Mouse (Mus musculus) heart, postnatal 10 days (tissue): ENCODE measurements at regions not wholly inside any gene's neighbourhood (a gene's known extent, or its start where the extent isn't known, plus 50 kb on each side); places are given as distances from the start of the nearest gene placed in this dataset.
"Not testable (repeated sequence)": the region's sequence is repeated elsewhere in the genome, so short reads cannot be mapped to it uniquely, and the experiment has no call there.

ENCODE experiments used
- DNase-seq, 2 experiments: peaks; one replicate each; pipeline ENCODE4 v3.0.0; 2021
- intact Hi-C: fragments of 180-260 bp; cut with DNase I; formaldehyde crosslinking; loops from one replicate; pipeline ENCODE4 v1.15.1; 2025

DNA sequence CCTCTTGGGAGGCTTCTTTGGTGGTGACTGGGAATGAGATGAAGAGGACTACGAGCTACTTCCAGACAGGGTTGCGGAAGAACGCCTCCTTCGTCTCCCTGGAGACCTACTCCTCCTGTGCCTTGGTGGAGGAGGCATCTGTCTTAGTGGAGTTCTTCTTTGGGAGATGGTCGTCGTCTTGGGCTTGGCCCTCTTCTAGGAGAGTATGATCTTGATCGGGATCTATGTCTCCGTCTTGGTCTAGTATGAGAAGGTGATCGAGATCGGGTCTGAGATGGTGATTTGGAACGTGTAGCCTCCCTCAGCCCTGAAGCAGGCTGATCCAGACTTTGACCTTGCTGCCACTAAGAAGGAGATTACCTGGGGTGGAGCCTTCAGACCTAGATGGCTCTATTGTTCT lies 276.3 kb downstream of the 1810013L24Rik start:
- intact Hi-C loops, result no loop called here

DNA sequence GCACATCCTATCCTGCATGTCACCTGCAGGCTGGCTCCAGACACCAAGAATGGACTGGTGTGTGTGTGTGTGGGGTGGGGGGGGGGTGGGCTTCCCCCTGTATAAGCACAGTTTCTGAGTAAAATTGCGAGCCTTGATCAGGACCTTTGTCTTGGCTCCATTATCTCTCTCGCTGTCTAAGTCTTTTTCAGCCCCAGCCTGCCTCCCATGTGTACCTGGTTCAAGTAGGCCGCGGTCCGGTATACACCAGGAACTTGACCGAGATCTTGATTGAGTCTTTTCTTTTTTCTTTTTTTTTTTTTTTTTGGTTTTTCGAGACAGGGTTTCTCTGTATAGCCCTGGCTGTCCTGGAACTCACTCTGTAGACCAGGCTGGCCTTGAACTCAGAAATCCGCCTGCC lies 276.8 kb downstream of the 1810013L24Rik start:
- DNase-seq, intact Hi-C loops: not testable (repeated sequence)

More for the DNA sequence above, 276.3 kb downstream of the 1810013L24Rik start:
- no peak for DNase-seq

DNA sequence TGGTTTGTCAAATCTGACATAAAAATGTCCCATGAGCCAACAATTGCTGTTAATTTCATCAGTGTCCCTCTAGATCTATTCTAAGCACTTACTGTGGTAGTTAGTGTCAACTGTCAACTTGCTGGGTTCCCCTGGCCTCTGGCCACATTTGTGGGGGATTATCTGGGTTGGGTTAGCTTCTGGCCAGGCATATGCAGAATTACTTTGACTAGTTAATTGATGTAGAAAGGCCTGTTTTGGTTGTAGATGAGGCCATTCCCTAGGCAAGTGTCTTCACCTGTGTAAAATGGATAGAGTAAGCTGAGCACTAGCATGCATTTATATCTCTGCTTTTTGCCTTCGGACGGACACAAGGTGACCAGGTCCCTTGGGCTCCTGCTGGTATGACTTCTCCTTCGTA lies 283.9 kb downstream of the 1810013L24Rik start:
- no peak for DNase-seq
- intact Hi-C loops, result no loop called here

DNA sequence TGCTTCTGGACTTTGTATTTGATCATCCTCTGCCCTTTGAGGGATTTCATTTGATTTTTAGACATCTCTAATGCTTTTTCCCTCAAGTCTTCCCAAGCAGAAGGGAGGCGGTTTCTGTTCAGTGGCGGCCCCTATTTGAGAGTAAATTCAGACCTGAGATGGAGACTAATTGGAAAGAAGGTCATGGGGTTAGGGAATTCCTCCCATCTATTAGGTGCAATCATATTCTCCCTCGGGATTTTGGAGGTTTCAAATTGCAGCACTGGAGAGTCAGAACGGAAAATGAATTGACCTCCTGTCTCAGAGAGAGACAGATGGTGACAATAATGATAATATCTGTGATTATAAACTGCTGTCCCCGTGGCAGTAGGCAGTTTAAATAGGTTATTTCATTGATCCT lies 285.6 kb downstream of the 1810013L24Rik start:
- intact Hi-C loops, result no loop called here
- no peak for DNase-seq

DNA sequence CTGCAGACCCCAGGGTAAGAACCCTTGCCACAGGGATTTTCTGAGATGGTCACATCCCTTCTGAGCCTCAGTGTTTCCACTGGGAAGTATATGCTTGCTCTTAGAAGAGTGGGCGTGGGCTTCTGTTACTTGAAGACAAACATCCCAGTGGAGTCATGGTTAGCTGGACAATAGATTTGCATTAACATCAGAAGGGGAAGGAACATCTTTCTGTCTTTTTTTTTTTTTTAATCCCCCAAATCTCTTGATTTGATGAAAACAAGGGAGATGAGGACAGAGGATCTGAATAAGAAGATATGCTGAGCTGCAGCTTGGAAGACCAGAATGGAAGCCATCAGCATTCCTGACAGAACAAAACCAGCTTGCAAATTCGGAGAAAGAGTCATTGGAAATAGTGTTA lies 291.7 kb downstream of the 1810013L24Rik start:
- DNase-seq, result no peak
- intact Hi-C loops, result no loop called here

DNA sequence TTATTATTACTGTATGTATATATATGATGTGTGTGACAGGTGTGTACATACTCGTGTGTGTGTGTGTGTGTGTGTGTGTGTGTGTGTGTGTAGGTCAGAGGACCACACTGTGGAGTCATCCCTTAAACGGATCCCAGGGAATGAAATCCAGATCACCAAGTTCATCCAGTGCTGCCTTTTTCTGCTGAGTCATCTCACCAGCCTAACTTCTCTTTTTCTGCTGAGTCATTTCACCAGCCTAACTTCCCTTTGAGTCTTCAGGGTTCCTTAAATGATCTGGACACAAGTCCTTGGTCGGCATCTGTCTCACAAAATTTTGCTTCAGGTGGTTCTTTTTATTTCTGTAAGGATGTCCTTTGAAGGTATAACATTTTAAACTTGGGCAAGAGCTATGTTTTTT lies 302.2 kb downstream of the 1810013L24Rik start:
- intact Hi-C loops, result no loop called here
- no peak for DNase-seq

DNA sequence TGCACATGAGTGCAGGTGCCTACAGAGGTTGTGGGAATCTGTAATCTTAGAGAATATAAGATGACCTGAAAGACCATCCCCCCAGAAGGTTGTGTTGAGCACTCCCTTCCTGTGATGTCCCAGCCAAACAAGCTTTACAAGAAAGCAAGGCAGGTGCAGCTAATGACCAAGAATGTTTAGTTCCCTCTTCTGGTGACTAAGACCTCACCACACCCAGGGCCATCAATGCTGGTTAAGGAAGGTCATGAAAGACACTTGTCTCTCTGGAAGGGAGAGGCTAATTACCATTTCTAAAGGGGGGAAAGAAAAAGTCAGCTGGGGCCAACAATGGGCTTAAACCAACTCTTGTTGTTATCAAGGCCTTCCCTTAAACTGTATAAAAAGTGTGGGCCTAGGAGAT lies 302.9 kb downstream of the 1810013L24Rik start:
- intact Hi-C loops, result no loop called here
- no peak for DNase-seq

DNA sequence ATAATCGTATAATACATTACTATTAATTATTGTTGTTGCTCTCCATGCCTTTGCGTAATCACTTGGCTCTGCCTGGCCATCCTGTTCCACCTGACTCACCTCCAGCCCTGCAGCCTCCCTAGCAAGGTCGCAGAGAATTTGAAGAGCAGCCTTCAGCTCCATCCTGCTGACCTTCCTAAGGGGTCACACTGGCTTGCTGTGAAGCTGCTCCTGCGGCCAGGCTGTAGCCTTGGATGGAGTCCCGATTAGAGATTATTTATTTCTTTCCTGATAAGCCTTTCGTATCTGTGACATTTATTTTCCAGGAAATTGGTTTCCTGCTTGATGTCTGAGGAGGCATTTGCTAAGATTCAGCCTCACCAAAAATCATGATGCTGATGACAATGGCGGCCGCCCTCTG lies 305.5 kb downstream of the 1810013L24Rik start:
- intact Hi-C loops, result no loop called here
- DNase-seq, result no peak

DNA sequence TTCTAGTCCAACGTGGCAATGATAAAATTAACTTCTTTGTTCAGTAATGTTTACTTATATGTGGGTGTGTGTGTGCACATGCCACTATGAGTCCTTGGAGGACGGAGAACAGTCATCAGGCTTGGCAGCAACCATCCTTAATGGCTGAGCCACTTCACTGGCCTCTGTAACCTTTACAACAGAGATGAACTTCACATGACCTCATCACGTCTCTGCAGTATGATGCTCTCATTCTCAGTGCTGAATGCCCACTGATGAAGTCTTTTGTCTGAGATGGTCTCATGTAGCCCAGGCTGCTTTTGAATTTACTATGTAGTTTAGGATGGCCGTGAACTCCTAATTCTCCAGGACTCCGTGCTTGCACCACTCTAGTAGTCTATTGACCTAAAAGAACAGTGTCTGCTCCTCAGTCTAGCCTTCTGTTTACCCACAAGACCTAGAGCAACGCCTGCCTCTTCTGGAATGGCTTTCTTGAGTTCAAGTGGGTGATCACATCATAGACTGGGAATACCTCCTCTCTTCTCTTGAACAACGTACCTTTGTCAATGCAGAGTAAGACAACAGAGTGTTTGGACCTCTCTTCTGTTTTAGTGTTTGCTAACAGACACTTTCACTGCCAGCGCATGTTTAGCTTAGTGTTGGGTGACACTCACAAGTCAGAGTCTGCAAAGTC lies 308.8 kb downstream of the 1810013L24Rik start:
- DNase-seq, result no peak
- intact Hi-C loops, result no loop called here

DNA sequence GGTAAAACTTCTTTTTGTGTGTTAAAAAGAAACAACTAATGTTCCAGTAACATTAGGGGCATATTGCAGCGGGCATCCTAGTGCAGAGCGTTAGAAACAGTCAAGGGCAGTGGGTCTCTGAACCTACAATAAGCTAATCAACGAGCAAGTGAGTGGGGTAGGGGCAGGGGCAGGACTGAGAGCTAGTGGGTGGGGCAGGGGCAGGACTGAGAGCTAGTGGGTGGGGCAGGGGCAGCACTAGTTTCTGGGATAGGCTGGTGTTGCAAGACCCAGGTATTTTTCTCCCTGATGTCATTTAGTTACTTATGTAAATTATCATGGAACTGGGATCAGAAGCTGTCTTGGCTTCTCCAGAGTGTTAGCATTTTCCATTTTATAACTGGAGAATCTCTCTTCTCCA lies 309.5 kb downstream of the 1810013L24Rik start:
- intact Hi-C loops, result no loop called here
- no peak for DNase-seq

DNA sequence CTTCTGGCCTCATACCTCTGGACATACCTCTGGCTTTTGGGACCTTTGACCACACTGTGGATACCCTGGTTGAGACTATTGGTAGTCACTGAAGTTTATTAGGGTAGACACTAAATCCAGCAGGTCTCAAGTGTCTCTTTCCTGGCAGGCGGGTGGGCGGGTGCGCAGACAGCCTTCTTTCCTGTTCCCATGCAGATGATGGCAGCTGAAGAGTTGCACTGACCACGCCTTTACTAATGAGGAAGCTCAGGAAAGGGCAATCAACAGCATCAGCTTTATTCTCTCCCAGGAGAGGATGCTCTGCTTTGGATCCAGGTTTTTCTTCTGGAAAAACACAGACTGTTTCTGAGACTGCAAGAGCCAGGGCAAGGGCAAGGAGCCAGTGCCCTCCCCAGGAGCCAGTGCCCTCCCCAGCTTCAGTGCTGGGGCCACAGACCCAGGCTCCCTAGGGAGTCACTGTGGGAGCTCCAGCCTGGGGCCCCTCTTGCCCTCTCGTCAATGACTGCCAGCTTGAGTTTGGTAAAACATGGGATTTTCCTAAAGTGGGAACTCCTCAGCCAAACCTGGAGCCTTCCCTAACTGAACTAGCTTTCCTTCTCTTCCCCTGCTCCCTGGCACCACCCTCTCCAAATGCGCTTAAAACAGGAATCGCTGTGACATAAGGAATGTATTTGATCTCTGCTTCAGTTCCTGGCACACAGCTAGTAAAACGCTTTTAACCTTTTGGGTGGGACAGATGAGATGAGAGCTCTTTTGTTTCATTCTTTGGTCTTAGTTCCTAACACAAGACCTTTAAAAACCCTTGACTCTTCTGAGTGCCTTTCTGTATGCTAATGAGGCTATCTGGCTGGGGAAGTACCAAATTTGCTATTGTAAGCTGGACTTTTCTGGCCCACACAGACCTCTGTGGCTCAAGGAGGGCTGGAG lies 319.6 kb downstream of the 1810013L24Rik start:
- intact Hi-C loops, result no loop called here
- DNase-seq, result no peak

DNA sequence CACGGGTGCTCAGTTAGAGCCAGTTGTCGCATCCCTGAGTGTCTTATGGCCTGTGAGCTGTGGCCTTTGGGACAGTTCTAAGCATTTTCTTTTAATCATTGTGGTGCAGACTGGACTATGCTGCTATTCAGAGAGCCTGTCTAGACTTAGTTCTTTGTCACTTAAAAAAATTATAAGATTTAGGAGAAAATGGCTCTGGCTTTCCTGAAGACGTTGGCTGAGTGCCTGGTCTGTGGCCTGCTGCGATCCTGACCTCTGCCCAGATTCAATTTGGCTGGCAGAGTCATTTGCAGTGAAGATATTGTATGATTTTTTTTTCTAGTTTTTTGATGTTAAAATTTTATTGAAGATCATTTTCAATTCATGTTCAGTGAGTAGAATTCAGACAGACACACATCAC lies 322.0 kb downstream of the 1810013L24Rik start:
- intact Hi-C loops, result no loop called here
- DNase-seq, result no peak

DNA sequence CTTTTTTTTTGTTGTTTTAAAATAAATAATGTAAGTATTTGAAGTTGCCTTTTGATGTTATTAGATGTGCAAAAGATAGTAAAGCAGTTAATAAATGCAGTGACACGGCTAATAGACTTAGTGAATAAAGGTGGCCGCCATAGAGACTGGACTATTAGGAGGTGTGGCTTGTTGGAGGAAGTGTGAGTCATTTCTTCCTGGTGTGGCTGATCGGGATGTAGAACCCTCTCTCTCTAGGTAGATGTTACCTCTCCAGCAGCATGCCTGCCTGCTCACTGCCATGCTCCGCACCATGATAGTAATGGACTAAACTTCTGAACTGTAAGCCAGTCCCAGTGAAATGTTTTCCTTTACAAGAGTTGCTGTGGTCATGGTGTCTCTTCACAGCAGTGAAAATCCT lies 323.6 kb downstream of the 1810013L24Rik start:
- no peak for DNase-seq
- intact Hi-C loops, result no loop called here

DNA sequence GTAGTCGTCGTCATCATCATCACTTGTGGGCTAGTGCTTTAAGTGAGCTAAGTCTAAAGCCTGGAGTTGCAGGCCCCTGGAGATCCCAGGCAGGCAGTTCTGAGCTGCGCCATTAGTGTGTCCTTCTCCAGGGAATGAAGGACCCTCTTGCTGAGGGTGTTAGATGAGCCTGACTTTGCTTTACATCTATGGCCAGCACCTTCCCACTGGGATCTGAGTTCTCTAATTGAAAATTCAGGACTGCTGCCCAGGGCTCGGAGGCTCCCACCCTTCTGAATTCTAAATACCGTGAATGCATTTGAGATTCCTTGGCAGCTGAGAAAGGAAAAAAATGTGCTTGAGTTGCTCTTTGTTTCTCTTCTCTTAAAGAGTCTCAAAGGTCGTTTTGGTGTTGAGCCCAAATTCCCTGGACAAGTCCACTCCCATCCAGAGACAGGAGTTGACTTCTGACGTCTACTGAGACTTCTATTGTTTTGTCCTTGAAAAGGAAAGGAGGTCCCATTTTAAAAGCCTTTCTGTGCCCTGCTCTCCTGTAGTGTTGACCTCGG lies 335.9 kb downstream of the 1810013L24Rik start:
- intact Hi-C loops, result no loop called here
- peak; percentile 5 to 6 for DNase-seq

DNA sequence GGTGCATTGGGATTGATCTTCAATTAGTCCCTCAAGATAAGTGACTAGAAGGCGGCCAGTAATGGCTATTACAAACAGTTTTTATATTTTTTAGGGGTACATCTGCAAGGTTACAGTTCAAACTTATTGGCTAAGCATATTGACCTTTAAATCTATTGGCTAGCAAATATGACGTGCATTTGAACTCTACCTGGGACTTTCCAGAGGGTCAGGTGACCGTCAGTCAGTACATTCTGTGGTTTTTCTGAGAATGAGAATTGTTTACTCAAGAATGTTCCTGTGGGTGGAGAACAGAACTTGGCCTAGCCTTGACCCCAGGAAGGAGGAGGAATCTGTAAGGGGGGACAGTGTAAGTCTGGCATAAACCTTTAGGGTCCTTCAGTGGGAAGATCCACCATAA lies 346.5 kb downstream of the 1810013L24Rik start:
- no peak for DNase-seq
- intact Hi-C loops, result no loop called here

DNA sequence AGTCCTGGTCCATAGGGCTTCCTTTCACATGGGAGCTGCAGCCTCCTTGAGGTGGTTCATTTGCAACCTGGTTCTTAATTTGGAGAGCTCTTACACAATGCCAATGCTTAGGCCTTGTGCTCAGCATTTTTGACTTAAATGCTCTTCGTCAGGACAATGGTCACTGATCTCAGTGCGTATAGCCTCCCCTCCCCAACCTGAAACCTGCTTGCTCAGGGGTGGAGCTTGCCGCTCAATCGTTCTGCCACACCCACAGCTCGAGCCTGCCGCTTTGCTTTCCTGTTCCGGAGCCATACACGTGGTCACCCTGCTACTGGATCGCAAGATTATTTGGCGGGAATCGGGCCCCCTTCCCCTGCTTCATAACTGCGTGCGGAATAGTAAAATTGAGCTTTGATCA lies 365.9 kb downstream of the 1810013L24Rik start:
- DNase-seq, result no peak
- intact Hi-C loops, result no loop called here

DNA sequence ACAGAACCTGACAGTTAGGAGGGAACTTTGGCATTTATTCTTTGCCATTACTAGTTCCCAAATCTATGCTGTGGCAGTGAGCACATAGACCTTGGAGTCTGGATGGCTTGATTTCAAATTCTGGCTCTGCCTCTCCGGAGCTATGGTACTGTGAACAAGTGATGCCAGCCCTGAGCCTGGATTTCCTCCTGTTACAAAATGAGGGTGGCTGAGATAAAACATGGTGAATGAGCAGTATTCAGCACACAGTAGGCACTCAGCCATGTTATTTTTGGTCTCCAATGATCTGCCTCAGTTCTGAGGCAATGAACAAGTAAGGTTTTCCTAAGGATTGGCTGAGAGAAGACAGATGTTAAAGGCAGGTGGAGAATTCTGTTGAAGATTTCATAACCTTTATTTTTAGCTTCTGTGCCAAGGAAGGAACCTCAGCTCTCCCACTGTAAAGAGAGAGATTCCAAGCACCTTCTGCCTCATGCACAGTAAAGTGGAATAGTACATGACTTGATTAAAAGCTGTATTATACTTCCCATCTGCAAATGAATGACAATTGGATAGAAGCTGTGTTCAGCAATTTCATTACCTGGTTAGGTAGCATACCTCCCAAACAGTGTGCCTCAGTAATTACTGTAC lies 369.1 kb downstream of the 1810013L24Rik start:
- intact Hi-C loops, result no loop called here
- no peak for DNase-seq

DNA sequence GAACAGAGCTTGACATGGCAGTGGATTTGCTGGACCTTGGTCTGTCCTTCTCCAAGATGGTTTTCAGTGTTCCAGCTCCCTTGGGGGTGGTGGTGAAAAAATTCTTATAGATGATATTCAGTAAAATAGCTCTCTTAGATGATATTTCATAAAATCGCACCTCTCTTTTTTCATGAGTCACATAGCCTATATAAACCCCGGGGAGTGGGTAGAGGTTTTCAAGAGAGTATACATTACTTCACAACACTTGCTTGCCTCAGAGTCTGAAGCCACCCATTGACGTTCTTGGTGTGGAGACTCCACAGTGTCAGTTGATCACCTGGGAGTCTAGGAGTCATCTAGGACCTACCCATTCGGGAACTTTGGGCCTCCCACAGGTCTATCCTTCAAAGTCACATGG lies 378.7 kb downstream of the 1810013L24Rik start:
- no peak for DNase-seq
- intact Hi-C loops, result no loop called here

DNA sequence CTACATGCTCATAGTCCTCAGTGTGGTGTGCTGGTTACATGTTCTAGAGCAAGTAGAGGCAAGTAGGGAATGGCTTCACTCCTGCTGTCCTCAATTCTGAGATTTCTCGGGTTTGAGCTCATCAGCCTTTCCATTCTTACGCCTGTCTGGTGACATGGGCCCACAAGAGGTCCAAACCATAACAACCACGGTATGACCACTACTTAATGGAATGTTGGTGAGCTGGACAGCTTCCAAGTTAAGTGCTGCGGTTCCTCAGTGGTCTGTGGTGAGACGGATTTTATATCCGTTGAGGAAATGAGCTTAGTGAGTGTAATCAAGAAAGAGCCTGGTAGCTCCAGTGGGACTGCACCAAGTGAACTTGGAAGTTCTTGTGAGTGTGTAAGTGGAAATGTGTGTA lies 381.6 kb downstream of the 1810013L24Rik start:
- DNase-seq, result no peak
- intact Hi-C loops, result no loop called here

DNA sequence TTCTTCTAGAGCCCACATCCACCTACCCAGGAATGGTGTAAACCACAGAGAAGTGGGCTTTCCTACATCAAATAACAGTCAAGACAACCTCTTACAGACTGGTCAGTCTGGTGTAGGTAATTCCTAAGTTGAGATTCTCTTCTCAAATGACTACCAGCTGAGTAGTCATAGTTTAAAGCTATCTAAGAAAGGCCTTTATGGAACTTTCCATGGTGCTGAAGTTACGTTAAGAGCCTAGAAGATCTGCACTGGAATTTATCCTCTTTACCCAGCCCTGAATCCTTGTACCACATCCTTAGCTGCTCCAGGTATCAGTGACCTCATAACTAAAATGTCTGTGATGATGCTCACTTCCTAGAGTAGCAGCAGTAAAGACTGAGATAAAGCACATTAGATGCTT lies 385.2 kb downstream of the 1810013L24Rik start:
- DNase-seq, result no peak
- intact Hi-C loops, result no loop called here

DNA sequence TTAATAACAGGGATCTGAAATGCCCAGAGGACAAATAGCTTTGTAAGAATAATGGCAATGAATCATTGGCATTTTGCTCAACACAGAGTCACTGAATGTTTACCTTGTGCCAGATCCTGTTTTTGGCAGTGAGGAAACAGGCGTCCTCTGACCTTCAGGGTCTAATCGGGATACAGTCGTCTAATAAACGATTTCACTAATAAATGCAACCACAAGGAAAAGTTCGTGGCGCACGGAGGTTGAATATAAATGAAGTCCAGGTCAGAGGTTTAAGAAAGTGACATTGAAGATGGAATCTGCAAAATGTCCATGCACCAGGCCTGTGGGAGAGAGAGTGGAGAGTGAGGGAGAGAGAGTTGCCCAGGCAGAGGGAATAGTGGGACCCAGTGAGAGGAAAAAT lies 387.5 kb downstream of the 1810013L24Rik start:
- no peak for DNase-seq
- intact Hi-C loops, result no loop called here
